Mouse (Mus musculus): ENCODE measurements around the gene Klhl34. TPM values are rescaled to one million over a fixed set of nuclear protein-coding genes. Genes with fewer than 3 reads are reported as not detected.

Gene Klhl34
- not detected in 2 replicates for polyA plus RNA-seq (2012; ENCODE audit: low replicate concordance)

GRCm38 (mm10) chrX:157818207-157818920 lies at the start of gene Klhl34:
Gene Klhl34 (plus strand): TSS chrX:157818435.

Other genes with a start within 250 kb of the Klhl34 start
- gene Yy2, start 249.4 kb upstream of the Klhl34 start, polyA plus RNA-seq (2012; ENCODE audit: low replicate concordance) = 0.10 TPM in 1 of 2 replicates, not detected in the other
- gene Mbtps2, start 219.7 kb upstream of the Klhl34 start, polyA plus RNA-seq (2012; ENCODE audit: low replicate concordance) = 4.3 and 5.0 TPM in 2 replicates
- gene Smpx, start 119.5 kb upstream of the Klhl34 start, polyA plus RNA-seq (2012; ENCODE audit: low replicate concordance) = not detected in 2 replicates
- gene Cnksr2, start 224.9 kb downstream of the Klhl34 start, polyA plus RNA-seq (2012; ENCODE audit: low replicate concordance) = not detected in 2 replicates

All from hematopoietic multipotent progenitor cell, adult 10-12 weeks (in vitro differentiated cells).